Mouse (Mus musculus) olfactory bulb, adult 2 months (tissue): ENCODE results near the gene Gnb2. TPM values are rescaled to one million over a fixed set of nuclear protein-coding genes. Genes with fewer than 3 reads are reported as not detected.
A peak's percentile ranks its signal among the peaks of the same experiment; 100 is the strongest.

Source experiments
- H3K27ac ChIP-seq: fragments of 200-500 bp; 2 replicates; pipeline ENCODE4 v1.5.1; 2012; ENCODE audit warnings: low read depth, low read length; ENCODE audit not compliant: insufficient read depth
- H3K4me1 ChIP-seq: fragments of 200-500 bp; 2 replicates; pipeline ENCODE4 v1.6.1; 2012; ENCODE audit warnings: low read length; ENCODE audit not compliant: control insufficient read depth, insufficient read depth
- H3K4me3 ChIP-seq: fragments of 200-500 bp; 2 replicates; pipeline ENCODE4 v1.5.1; 2012; ENCODE audit warnings: mild to moderate bottlenecking, low read depth, low read length, moderate library complexity; ENCODE audit not compliant: insufficient read depth
- CTCF ChIP-seq: fragments of 200-500 bp; IDR thresholded peaks from 2 replicates; pipeline ENCODE4 v1.5.1; 2012; ENCODE audit warnings: low read depth, mild to moderate bottlenecking, low read length, moderate library complexity; ENCODE audit not compliant: insufficient read depth
- POLR2A ChIP-seq: fragments of 200-500 bp; IDR thresholded peaks from 2 replicates; pipeline ENCODE4 v1.6.1; 2012; ENCODE audit warnings: mild to moderate bottlenecking, low read depth, low read length, moderate library complexity; ENCODE audit not compliant: insufficient read depth
- WGBS: fragments of 180-500 bp; shearing (Covaris S2); methylation state at CpG from one replicate; pipeline ENCODE4 v1.1.7; 2018; 5-methylcytosine and 5-hydroxymethylcytosine counted together
- polyA plus RNA-seq: library from polyadenylated mRNA; stranded (reverse); fragments of >200 nt; gene quantifications from 2 replicates; pipeline ENCODE4 v1.2.4, GENCODE M21; 2012; ENCODE audit warnings: low replicate concordance; ENCODE audit not compliant: missing spikeins, insufficient read depth, insufficient read length

Gene Gnb2
- polyA plus RNA-seq, 1 experiment, result not detected

DNA sequence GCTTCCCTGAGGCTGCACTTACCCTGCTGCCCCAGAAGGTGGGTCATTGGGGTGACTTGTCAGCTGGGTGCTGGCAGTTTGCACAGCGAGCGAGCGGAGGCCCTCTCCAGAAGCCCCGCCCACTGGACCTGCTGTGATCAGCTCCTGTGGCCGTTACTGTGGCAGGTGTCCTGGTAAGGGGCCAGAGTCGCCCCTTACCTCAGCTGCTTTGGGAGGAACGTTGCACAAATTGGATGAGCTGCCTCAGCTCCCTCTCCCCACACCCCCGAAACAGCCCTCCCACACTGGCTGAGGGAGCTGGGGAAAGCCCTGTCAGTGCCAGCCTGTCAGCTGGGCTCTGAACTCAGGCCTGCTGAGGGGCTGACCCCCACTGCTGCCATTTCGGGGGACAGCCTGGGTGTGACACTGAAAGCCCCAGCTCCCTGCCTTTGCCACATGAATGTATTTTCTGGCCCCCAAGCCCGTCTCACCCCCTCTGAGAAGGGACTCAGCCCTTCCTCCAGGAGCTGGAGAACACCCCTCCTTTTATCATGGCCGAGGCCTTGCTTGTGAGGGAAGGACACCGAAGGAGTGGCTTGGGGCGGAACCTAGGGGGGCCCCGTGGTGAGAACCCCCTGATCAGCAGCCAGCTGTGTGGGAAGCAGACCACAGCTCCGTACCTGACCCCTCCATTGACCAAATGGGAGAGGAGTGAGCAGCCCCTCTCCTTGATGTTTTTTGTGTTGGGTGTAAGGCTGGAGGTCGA lies 6.9 kb downstream of the Gnb2 start:
- Histone ChIP-seq H3K4me1 (peaks cover 74% of the 10 kb centered on the region), H3K4me3 (no peak overlapping the region), H3K27ac (peak overlapping the region; percentile 70)
- no peak for TF ChIP-seq CTCF
- TF ChIP-seq POLR2A, result no peak
- 19% methylated on average over 16 of the region's 16 CpGs for WGBS

DNA sequence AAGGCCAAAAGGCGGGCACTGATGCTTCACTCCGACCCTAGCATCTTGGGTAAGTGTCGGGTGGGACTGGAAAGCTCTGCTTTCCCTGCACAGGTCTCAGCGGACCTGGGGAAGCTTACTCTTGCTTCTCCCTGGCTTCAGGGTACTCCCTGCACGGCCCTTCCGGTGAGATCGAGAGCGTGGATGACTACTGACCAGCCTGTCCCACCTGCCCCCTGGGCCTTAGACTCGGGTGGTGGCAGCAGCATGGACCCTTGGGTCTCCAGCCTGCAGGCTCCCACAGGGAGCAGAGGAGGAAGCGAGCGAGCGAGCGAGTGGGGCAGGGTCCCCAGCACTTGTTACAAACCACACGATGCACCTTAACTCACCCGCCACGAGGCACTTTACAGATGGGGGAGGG lies 7.8 kb downstream of the Gnb2 start:
- Histone ChIP-seq H3K4me1 (peaks cover 74% of the 10 kb centered on the region), H3K27ac (no peak overlapping the region), H3K4me3 (no peak overlapping the region)
- TF ChIP-seq POLR2A, result no peak
- no peak for TF ChIP-seq CTCF
- WGBS, result 69% methylated on average over 16 of the region's 16 CpGs

DNA sequence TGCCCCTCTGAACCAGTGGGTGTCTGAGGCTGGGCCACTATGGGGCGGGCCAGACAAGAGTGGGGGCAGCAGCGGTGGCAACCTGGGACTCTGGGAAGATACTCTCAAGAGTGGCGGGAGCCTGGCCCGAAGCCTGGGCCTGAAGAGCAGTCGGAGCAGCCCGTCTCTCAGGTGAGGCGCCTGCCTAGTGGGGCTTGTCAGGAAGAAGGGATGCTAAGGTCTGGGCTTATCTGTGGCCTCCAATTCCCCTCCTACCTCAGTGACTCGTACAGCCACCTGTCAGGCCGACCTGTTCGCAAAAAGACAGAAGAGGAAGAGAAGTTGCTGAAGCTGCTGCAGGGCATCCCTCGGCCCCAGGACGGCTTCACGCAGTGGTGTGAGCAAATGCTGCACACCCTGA lies 8.6 kb downstream of the Gnb2 start:
- TF ChIP-seq POLR2A (no peak), CTCF (no peak)
- WGBS, result 88% methylated on average over 13 of the region's 13 CpGs
- Histone ChIP-seq H3K4me1 (peaks cover 67% of the 10 kb centered on the region), H3K27ac (no peak overlapping the region), H3K4me3 (no peak overlapping the region)

GRCm38 (mm10) chr5:137524251-137524515 lies 9.1 kb downstream of the Gnb2 start:
- Histone ChIP-seq H3K4me1 (peaks cover 63% of the 10 kb centered on the region), H3K27ac (peak overlapping the region; percentile 81; the same call in 1 of the 2 replicates), H3K4me3 (no peak overlapping the region)
- 67% methylated on average over 8 of the region's 8 CpGs for WGBS
- TF ChIP-seq POLR2A, result no peak
- TF ChIP-seq CTCF, result no peak

GRCm38 (mm10) chr5:137523396-137524250 lies 9.7 kb downstream of the Gnb2 start:
- WGBS, result 56% methylated on average over 25 of the region's 25 CpGs
- Histone ChIP-seq H3K27ac (peak overlapping the region; percentile 81; the same call in 1 of the 2 replicates), H3K4me1 (peaks cover 57% of the 10 kb centered on the region), H3K4me3 (no peak overlapping the region)
- no peak for TF ChIP-seq CTCF
- TF ChIP-seq POLR2A, result no peak

GRCm38 (mm10) chr5:137522711-137523110 lies 10.6 kb downstream of the Gnb2 start:
- 61% methylated on average over 11 of the region's 11 CpGs for WGBS
- Histone ChIP-seq H3K4me1 (peaks cover 54% of the 10 kb centered on the region), H3K4me3 (no peak overlapping the region), H3K27ac (no peak overlapping the region)
- TF ChIP-seq POLR2A, result no peak
- TF ChIP-seq CTCF, result no peak

DNA sequence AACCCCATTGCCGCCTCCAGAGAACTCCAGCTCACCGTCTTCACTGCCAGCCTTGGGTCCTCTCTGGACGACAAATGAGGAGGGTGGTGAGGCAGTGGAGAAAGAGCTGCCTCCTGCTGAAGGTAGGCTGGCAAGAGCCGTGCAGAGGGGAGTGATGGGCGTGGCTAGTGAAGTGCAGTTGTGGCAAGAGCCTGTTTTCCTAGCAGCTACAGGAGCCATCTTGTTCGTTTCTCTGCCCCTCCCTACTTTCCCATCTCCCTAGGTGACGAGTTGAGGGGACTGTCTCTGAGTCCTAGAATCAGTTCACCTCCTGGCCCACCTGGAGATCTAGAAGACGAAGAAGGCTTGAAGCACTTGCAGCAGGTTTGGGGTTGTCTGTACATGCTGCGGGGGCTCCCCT lies 11.4 kb downstream of the Gnb2 start:
- Histone ChIP-seq H3K4me1 (peaks cover 50% of the 10 kb centered on the region), H3K4me3 (no peak overlapping the region), H3K27ac (no peak overlapping the region)
- no peak for TF ChIP-seq CTCF
- no peak for TF ChIP-seq POLR2A
- WGBS, result 66% methylated on average over 9 of the region's 9 CpGs

DNA sequence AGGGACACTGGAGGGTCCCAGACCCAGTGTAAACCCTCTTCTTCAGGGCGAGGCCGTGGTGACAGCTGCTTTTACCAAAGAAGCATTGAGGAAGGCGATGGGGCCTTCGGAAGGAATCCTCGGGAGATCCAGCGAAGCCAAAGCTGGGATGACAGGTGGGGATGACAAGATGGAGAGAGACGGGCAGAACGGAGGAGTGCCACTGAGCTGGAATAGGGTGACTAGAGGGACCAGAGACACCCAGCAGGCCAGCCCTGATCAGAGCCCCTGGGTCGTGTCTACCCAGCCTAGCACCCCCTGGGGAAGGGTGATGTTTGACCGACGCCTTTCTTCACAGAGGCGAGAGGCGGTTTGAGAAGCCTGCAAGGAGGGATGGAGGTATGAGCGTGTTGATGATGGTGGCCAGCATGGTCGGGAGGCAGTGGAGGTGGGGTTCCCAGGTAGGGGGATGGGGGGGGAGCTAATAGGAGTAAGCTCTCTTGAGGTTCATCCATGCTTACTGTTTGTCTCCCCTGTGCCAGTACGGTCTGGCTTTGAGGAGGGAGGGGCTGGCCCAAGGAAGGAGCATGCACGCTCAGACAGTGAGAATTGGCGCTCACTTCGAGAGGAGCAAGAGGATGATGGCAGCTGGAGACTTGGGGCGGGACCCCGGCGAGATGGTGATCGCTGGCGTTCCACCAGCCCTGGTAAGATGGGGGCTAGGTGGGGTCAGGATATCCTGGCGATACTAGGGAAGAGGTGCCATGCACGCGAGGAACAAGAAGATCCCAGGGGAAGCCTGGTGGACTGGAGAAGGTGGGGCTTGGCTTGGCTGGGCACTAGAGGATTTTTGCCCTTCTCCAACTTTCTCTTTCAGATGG lies 13.4 kb downstream of the Gnb2 start:
- Histone ChIP-seq H3K4me1 (peaks cover 38% of the 10 kb centered on the region), H3K27ac (no peak overlapping the region), H3K4me3 (no peak overlapping the region)
- WGBS, result 89% methylated on average over 27 of the region's 27 CpGs
- TF ChIP-seq CTCF, result no peak
- TF ChIP-seq POLR2A, result no peak
